Mouse (Mus musculus): ENCODE results near the gene H2afj. TPM values are rescaled to one million over a fixed set of nuclear protein-coding genes. Genes with fewer than 3 reads are reported as not detected.

H2afj gene
- polyA plus RNA-seq, 1 experiment from 2014 or later = 90.0 TPM

GRCm38 (mm10) chr6:136847790-136848189 lies 39.7 kb downstream of the H2afj start:
- H3K4me1 ChIP-seq (ENCODE audit: control insufficient read depth, insufficient read depth, low read length) = no peaks in the 10 kb centered on the region; the same call in 1 of the 2 replicates
- H3K9ac ChIP-seq (ENCODE audit: low read length) = no peak overlapping the region
- H3K4me3 ChIP-seq (ENCODE audit: low read length) = no peak overlapping the region
- H3K27ac ChIP-seq (ENCODE audit: low read length) = no peak overlapping the region
- no peak for ATAC-seq (replicated peaks; ENCODE audit: extremely low read depth, insufficient read depth, low FRiP score)
- WGBS = 27% methylated on average over 2 of the region's 2 CpGs
- no peaks in the 10 kb centered on the region for H3K27me3 ChIP-seq (ENCODE audit: control insufficient read depth, insufficient read depth, low read length)
- H3K9me3 ChIP-seq (replicated peaks; ENCODE audit: control insufficient read depth, low read length) = no peaks in the 10 kb centered on the region
- no peaks in the 10 kb centered on the region for H3K36me3 ChIP-seq (ENCODE audit: control insufficient read depth, insufficient read depth)
- no peak overlapping the region for H3K4me2 ChIP-seq (ENCODE audit: low read depth, low read length)

- 81% methylated on average over 8 of the region's 8 CpGs for whole genome bisulfite sequencing
- H3K27me3 ChIP-seq (ENCODE audit: control insufficient read depth, insufficient read depth, low read length) = no peaks in the 10 kb centered on the region
- H3K4me1 ChIP-seq (ENCODE audit: control insufficient read depth, insufficient read depth, low read length) = no peaks in the 10 kb centered on the region; the same call in 1 of the 2 replicates
- H3K36me3 ChIP-seq (ENCODE audit: control insufficient read depth, insufficient read depth) = no peaks in the 10 kb centered on the region
- H3K9me3 ChIP-seq (replicated peaks; ENCODE audit: control insufficient read depth, low read length) = no peaks in the 10 kb centered on the region
- H3K4me2 ChIP-seq (ENCODE audit: low read depth, low read length) = no peak overlapping the region
- H3K27ac ChIP-seq (ENCODE audit: low read length) = no peak overlapping the region
- H3K9ac ChIP-seq (ENCODE audit: low read length) = no peak overlapping the region
- no peak overlapping the region for H3K4me3 ChIP-seq (ENCODE audit: low read length)
- no peak for ATAC-seq (replicated peaks; ENCODE audit: extremely low read depth, insufficient read depth, low FRiP score)
Measured at GRCm38 (mm10) chr6:136848399-136848798, 40.4 kb downstream of the H2afj start.

GRCm38 (mm10) chr6:136848971-136849370 lies 40.9 kb downstream of the H2afj start:
- Histone ChIP-seq H3K4me2 (ENCODE audit: low read depth, low read length) (no peak overlapping the region), H3K36me3 (ENCODE audit: control insufficient read depth, insufficient read depth) (no peaks in the 10 kb centered on the region), H3K4me3 (ENCODE audit: low read length) (no peak overlapping the region), H3K27me3 (ENCODE audit: control insufficient read depth, insufficient read depth, low read length) (no peaks in the 10 kb centered on the region), H3K9ac (ENCODE audit: low read length) (no peak overlapping the region), H3K27ac (ENCODE audit: low read length) (no peak overlapping the region), H3K9me3 (replicated peaks; ENCODE audit: control insufficient read depth, low read length) (no peaks in the 10 kb centered on the region), H3K4me1 (ENCODE audit: control insufficient read depth, insufficient read depth, low read length) (no peaks in the 10 kb centered on the region; the same call in 1 of the 2 replicates)
- WGBS = 84% methylated on average over 5 of the region's 5 CpGs
- no peak for ATAC-seq (replicated peaks; ENCODE audit: extremely low read depth, insufficient read depth, low FRiP score)

- no peak overlapping the region for H3K27ac ChIP-seq (ENCODE audit: low read length)
- H3K4me1 ChIP-seq (ENCODE audit: control insufficient read depth, insufficient read depth, low read length) = peaks cover 1% of the 10 kb centered on the region; the same call in 1 of the 2 replicates
- no peak overlapping the region for H3K4me3 ChIP-seq (ENCODE audit: low read length)
- H3K36me3 ChIP-seq (ENCODE audit: control insufficient read depth, insufficient read depth) = no peaks in the 10 kb centered on the region
- no peaks in the 10 kb centered on the region for H3K27me3 ChIP-seq (ENCODE audit: control insufficient read depth, insufficient read depth, low read length)
- 0 out of 2 replicates have a peak, but pooled peaks have one; percentile 30 for ATAC-seq (replicated peaks; ENCODE audit: extremely low read depth, insufficient read depth, low FRiP score)
- no peak overlapping the region for H3K9ac ChIP-seq (ENCODE audit: low read length)
- WGBS = 64% methylated on average over 6 of the region's 6 CpGs
- no peak overlapping the region for H3K4me2 ChIP-seq (ENCODE audit: low read depth, low read length)
- no peaks in the 10 kb centered on the region for H3K9me3 ChIP-seq (replicated peaks; ENCODE audit: control insufficient read depth, low read length)
Measured at GRCm38 (mm10) chr6:136850267-136850666, 42.2 kb downstream of the H2afj start.

GRCm38 (mm10) chr6:136852348-136852747 lies 44.3 kb downstream of the H2afj start:
- no peak overlapping the region for H3K4me3 ChIP-seq (ENCODE audit: low read length)
- no peak overlapping the region for H3K4me2 ChIP-seq (ENCODE audit: low read depth, low read length)
- peaks cover 16% of the 10 kb centered on the region for H3K4me1 ChIP-seq (ENCODE audit: control insufficient read depth, insufficient read depth, low read length)
- H3K27ac ChIP-seq (ENCODE audit: low read length) = no peak overlapping the region
- no peak overlapping the region for H3K9ac ChIP-seq (ENCODE audit: low read length)
- 71% methylated on average over 4 of the region's 4 CpGs for WGBS
- no peaks in the 10 kb centered on the region for H3K27me3 ChIP-seq (ENCODE audit: control insufficient read depth, insufficient read depth, low read length)
- no peaks in the 10 kb centered on the region for H3K36me3 ChIP-seq (ENCODE audit: control insufficient read depth, insufficient read depth)
- H3K9me3 ChIP-seq (replicated peaks; ENCODE audit: control insufficient read depth, low read length) = no peaks in the 10 kb centered on the region
- ATAC-seq (replicated peaks; ENCODE audit: extremely low read depth, insufficient read depth, low FRiP score) = no peak

- 53% methylated on average over 3 of the region's 3 CpGs for WGBS
- H3K27ac ChIP-seq (ENCODE audit: low read length) = no peak overlapping the region
- H3K9ac ChIP-seq (ENCODE audit: low read length) = no peak overlapping the region
- no peak overlapping the region for H3K4me2 ChIP-seq (ENCODE audit: low read depth, low read length)
- H3K9me3 ChIP-seq (replicated peaks; ENCODE audit: control insufficient read depth, low read length) = no peaks in the 10 kb centered on the region
- peaks cover 20% of the 10 kb centered on the region for H3K4me1 ChIP-seq (ENCODE audit: control insufficient read depth, insufficient read depth, low read length)
- no peaks in the 10 kb centered on the region for H3K36me3 ChIP-seq (ENCODE audit: control insufficient read depth, insufficient read depth)
- no peak for ATAC-seq (replicated peaks; ENCODE audit: extremely low read depth, insufficient read depth, low FRiP score)
- H3K27me3 ChIP-seq (ENCODE audit: control insufficient read depth, insufficient read depth, low read length) = no peaks in the 10 kb centered on the region
- H3K4me3 ChIP-seq (ENCODE audit: low read length) = no peak overlapping the region
Measured at GRCm38 (mm10) chr6:136852762-136853161, 44.7 kb downstream of the H2afj start.

- no peaks in the 10 kb centered on the region for H3K27me3 ChIP-seq (ENCODE audit: control insufficient read depth, insufficient read depth, low read length)
- peak overlapping the region; percentile 15; the same call in 1 of the 2 replicates for H3K9ac ChIP-seq (ENCODE audit: low read length)
- peaks cover 33% of the 10 kb centered on the region for H3K4me1 ChIP-seq (ENCODE audit: control insufficient read depth, insufficient read depth, low read length)
- no peaks in the 10 kb centered on the region for H3K9me3 ChIP-seq (replicated peaks; ENCODE audit: control insufficient read depth, low read length)
- 74% methylated on average over 11 of the region's 11 CpGs for WGBS
- no peak overlapping the region for H3K4me3 ChIP-seq (ENCODE audit: low read length)
- H3K4me2 ChIP-seq (ENCODE audit: low read depth, low read length) = peak overlapping the region; percentile 33
- H3K36me3 ChIP-seq (ENCODE audit: control insufficient read depth, insufficient read depth) = no peaks in the 10 kb centered on the region
- peak overlapping the region; percentile 64 for H3K27ac ChIP-seq (ENCODE audit: low read length)
- no peak for ATAC-seq (replicated peaks; ENCODE audit: extremely low read depth, insufficient read depth, low FRiP score)
Measured at GRCm38 (mm10) chr6:136854361-136854781, 46.3 kb downstream of the H2afj start.

GRCm38 (mm10) chr6:136855183-136855582 lies 47.1 kb downstream of the H2afj start:
- no peak overlapping the region for H3K9ac ChIP-seq (ENCODE audit: low read length)
- no peaks in the 10 kb centered on the region for H3K27me3 ChIP-seq (ENCODE audit: control insufficient read depth, insufficient read depth, low read length)
- peak overlapping the region; percentile 84 for H3K27ac ChIP-seq (ENCODE audit: low read length)
- peaks cover 41% of the 10 kb centered on the region for H3K4me1 ChIP-seq (ENCODE audit: control insufficient read depth, insufficient read depth, low read length)
- WGBS = 70% methylated on average over 2 of the region's 2 CpGs
- H3K4me2 ChIP-seq (ENCODE audit: low read depth, low read length) = peak overlapping the region; percentile 67
- no peak overlapping the region for H3K4me3 ChIP-seq (ENCODE audit: low read length)
- no peak for ATAC-seq (replicated peaks; ENCODE audit: extremely low read depth, insufficient read depth, low FRiP score)
- H3K9me3 ChIP-seq (replicated peaks; ENCODE audit: control insufficient read depth, low read length) = no peaks in the 10 kb centered on the region
- H3K36me3 ChIP-seq (ENCODE audit: control insufficient read depth, insufficient read depth) = no peaks in the 10 kb centered on the region

- peak overlapping the region; percentile 84 for H3K27ac ChIP-seq (ENCODE audit: low read length)
- H3K4me1 ChIP-seq (ENCODE audit: control insufficient read depth, insufficient read depth, low read length) = peaks cover 47% of the 10 kb centered on the region
- H3K36me3 ChIP-seq (ENCODE audit: control insufficient read depth, insufficient read depth) = no peaks in the 10 kb centered on the region
- peak overlapping the region; percentile 43 for H3K4me3 ChIP-seq (ENCODE audit: low read length)
- 23% methylated on average over 14 of the region's 14 CpGs for WGBS
- H3K27me3 ChIP-seq (ENCODE audit: control insufficient read depth, insufficient read depth, low read length) = no peaks in the 10 kb centered on the region
- H3K9me3 ChIP-seq (replicated peaks; ENCODE audit: control insufficient read depth, low read length) = no peaks in the 10 kb centered on the region
- H3K9ac ChIP-seq (ENCODE audit: low read length) = peak overlapping the region; percentile 73
- peak overlapping the region; percentile 67 for H3K4me2 ChIP-seq (ENCODE audit: low read depth, low read length)
- ATAC-seq (replicated peaks; ENCODE audit: extremely low read depth, insufficient read depth, low FRiP score) = 0 out of 2 replicates have a peak, but pooled peaks have one; percentile 20
Measured at GRCm38 (mm10) chr6:136856071-136856636, 48.1 kb downstream of the H2afj start.
